Mouse (Mus musculus): Measurements from ENCODE around the gene Hacd3. TPM values are rescaled to one million over a fixed set of nuclear protein-coding genes. Genes with fewer than 3 reads are reported as not detected.

The Hacd3 gene
- polyA plus RNA-seq (2012; ENCODE audit: low replicate concordance), result 3.9 and 6.0 TPM in 2 replicates

DNA sequence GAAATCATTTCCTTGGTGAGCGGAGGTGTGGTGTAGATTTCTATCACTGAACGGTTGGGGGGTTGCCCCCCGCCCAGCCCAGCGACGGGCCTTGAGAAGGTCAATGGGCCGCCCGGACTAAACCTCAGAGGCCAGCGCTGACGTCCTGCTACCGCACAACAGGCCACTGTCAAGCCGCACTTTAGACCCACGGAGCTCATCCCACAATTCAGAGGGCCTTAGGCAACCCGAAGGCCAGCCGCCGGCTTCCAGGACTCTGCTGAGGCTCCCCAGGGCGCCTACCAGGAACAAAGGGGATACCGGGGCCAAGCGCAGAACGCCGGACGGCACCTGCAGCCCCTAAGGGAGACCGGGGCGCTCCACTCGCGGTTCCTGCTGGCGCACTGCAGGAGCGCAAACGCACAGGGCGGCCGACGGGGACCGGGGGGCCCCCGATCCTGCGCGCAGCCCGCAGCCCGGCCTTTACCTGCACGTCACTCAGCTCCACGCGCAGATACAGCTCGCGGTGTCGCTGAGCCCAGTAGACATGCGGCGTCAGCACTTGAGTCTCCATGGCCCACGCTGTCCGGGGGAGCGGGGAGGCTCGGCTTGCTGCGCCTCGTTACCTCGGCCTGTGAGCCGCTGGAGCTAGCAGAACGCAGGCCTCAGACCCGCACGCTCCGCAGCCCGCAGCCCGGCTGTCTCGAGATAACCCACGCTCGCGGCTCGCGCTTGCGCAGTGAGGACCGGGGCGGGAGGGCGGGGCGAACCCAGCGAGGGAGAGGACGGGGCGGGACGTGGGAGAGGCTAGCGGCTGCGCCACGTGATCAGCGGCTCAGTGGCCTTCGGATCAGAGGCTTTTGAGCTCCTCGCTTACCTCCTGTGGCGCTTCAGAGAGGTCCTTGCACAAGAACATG lies at the start of gene Hacd3:
TSS of gene Hacd3 (minus strand) at position 703 of the 896 bp plus-strand sequence.

DNA sequence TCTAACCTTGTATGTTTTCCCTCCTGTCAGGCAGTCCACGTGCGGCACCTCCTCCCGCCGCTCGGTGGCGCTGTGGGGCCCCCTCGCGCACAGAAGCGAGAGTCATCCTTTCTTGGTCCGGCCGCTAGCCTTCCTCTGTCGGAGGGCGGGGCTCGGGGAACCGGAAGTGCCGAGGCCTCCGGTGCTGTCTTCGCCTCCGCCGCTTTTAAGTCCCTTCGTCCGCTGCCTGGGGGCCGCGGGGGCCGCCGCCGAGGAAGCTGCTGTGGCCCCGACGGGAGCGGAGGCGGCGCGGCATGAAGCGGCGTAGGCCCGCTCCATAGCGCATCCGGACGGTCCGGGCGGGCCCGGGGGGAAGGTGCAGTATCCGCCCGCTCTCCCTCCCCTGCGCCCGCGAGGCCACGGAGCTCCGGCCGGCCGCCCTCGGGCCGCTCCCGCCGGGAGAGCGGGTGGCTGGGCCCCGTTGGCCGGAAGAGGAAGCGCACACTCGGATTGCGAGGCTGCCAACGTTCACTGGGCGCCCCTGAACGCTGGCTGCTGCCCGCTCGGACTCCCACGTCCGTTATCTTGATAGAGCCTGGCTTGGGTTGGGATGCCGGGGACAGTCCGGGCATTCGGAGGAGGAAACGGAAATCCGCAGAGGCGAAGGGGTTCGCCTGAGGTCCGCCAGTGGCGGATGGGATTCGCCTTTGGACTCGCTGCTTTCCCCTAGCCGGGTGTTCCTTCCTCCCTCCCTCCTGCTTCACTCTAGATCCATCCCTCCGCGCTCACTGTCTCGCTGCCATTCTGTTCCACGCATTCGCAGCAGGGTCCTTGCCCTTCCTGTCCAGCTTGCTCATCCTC lies 11.0 kb upstream of the Hacd3 start, which contains the start of gene Dpp8:
TSS of gene Dpp8 (plus strand) at position 146 of the 840 bp plus-strand sequence.

GRCm38 (mm10) chr9:64960117-64960977 lies 61.1 kb downstream of the Hacd3 start, which contains the start of gene Ints14:
Ints14 (plus strand) TSS chr9:64960905.

GRCm38 (mm10) chr9:64951161-64951657 lies 70.3 kb downstream of the Hacd3 start, which contains the start of gene Slc24a1:
Slc24a1 (minus strand) TSS chr9:64951607.

Other genes with a start within 250 kb of the Hacd3 start
- gene Dennd4a, start 210.4 kb downstream of the Hacd3 start, polyA plus RNA-seq (2012; ENCODE audit: low replicate concordance), result 29.7 and 38.3 TPM in 2 replicates
- gene Slc24a1, start 70.1 kb downstream of the Hacd3 start, polyA plus RNA-seq (2012; ENCODE audit: low replicate concordance), result not detected in 2 replicates
- gene Ints14, start 60.8 kb downstream of the Hacd3 start, polyA plus RNA-seq (2012; ENCODE audit: low replicate concordance), result 29.2 and 36.6 TPM in 2 replicates
- 5.8 and 9.9 TPM in 2 replicates for gene Dpp8, start 10.7 kb upstream of the Hacd3 start, polyA plus RNA-seq (2012; ENCODE audit: low replicate concordance)
- 0.06 and 0.25 TPM in 2 replicates for gene Igdcc4, start 79.8 kb upstream of the Hacd3 start, polyA plus RNA-seq (2012; ENCODE audit: low replicate concordance)
- 0.17 TPM in 1 of 2 replicates, not detected in the other for gene Igdcc3, start 119.5 kb upstream of the Hacd3 start, polyA plus RNA-seq (2012; ENCODE audit: low replicate concordance)
- 6.9 and 7.6 TPM in 2 replicates for gene Parp16, start 173.7 kb upstream of the Hacd3 start, polyA plus RNA-seq (2012; ENCODE audit: low replicate concordance)
- gene Cilp, start 243.5 kb upstream of the Hacd3 start, polyA plus RNA-seq (2012; ENCODE audit: low replicate concordance), result 0.13 TPM in 1 of 2 replicates, not detected in the other